Mouse (Mus musculus): ENCODE data around the gene Ccdc153. TPM values are rescaled to one million over a fixed set of nuclear protein-coding genes. Genes with fewer than 3 reads are reported as not detected.
A peak's percentile ranks its signal among the peaks of the same experiment; 100 is the strongest.

Ccdc153 gene
- total and polyA plus RNA-seq, 3 experiments: not detected

- peak; percentile 52 for TF ChIP-seq ELF1 (IDR thresholded peaks at IDR 0.05; ENCODE audit: low read depth, low read length)
- TF ChIP-seq ZMIZ1 (IDR thresholded peaks at IDR 0.05; ENCODE audit: low read depth, low read length): no peak
- TF ChIP-seq POLR2A (IDR thresholded peaks at IDR 0.05; ENCODE audit: control insufficient read depth in 1 of 2, insufficient read depth in 1 of 2, low read depth in 1 of 2, low read length in 2 of 2, poor library complexity in 1 of 2): 0 out of 4 replicates have a peak, but pooled peaks of 1 of the 2 experiments have one; percentile 54
- peak; percentile 92 for TF ChIP-seq SIN3A (IDR thresholded peaks at IDR 0.05; ENCODE audit: low read length)
- no peak for TF ChIP-seq NELFE (IDR thresholded peaks at IDR 0.05; ENCODE audit: low read depth, low read length)
- peak; percentile 65 for TF ChIP-seq ZNF384 (IDR thresholded peaks at IDR 0.05; ENCODE audit: low read depth, low read length)
- 0 out of 2 replicates have a peak, but pooled peaks have one; percentile 52 for TF ChIP-seq JUND (IDR thresholded peaks at IDR 0.05; ENCODE audit: low read depth, low read length)
- TF ChIP-seq GATA1 (IDR thresholded peaks at IDR 0.05; ENCODE audit: low read depth, low read length): peak; percentile 92
- TF ChIP-seq ZKSCAN1 (IDR thresholded peaks at IDR 0.05; ENCODE audit: low read depth, low read length): no peak
- no peak for TF ChIP-seq POLR2AphosphoS5 (IDR thresholded peaks at IDR 0.05; ENCODE audit: borderline replicate concordance, low read depth, low read length)
- no peak; the same call in 1 of the 2 replicates for TF ChIP-seq MAZ (IDR thresholded peaks at IDR 0.05; ENCODE audit: low read depth, low read length)
- peak; percentile 61 for TF ChIP-seq TAL1 (IDR thresholded peaks at IDR 0.05; ENCODE audit: low read length)
- TF ChIP-seq ZC3H11A (IDR thresholded peaks at IDR 0.05; ENCODE audit: low read depth, low read length): peak; percentile 2; the same call in 1 of the 2 replicates
- TF ChIP-seq USF2 (IDR thresholded peaks at IDR 0.05; ENCODE audit: borderline replicate concordance in 1 of 2, insufficient read depth in 1 of 2, low read depth in 1 of 2, low read length in 2 of 2): no peak
- no peak; the same call in 1 of the 2 replicates for TF ChIP-seq SMC3 (IDR thresholded peaks at IDR 0.05; ENCODE audit: low read depth, low read length)
- no peak for TF ChIP-seq NRF1 (IDR thresholded peaks at IDR 0.05; ENCODE audit: insufficient read depth, low read depth, low read length, poor library complexity, severe bottlenecking)
- no peak for TF ChIP-seq POLR2AphosphoS2 (IDR thresholded peaks at IDR 0.05; ENCODE audit: low read length)
- TF ChIP-seq RAD21 (IDR thresholded peaks at IDR 0.05; ENCODE audit: low read depth, low read length): no peak
- no peak for TF ChIP-seq GABPA (IDR thresholded peaks at IDR 0.05; ENCODE audit: low read depth, low read length)
- TF ChIP-seq MEF2A (IDR thresholded peaks at IDR 0.05; ENCODE audit: extremely low read depth, insufficient replicate concordance, low read depth, low read length, poor library complexity, severe bottlenecking): no peak
Observed at GRCm38 (mm10) chr9:44233021-44233801, 7.3 kb upstream of the Ccdc153 start (continued).

- peak within 1 kb of the TSS; percentile 96 for H3K9ac ChIP-seq (ENCODE audit: control insufficient read depth, low read depth, low read length, poor library complexity, severe bottlenecking)
- H3K79me2 ChIP-seq (ENCODE audit: control insufficient read depth, insufficient read depth, low read length, poor library complexity): peaks cover 34% of the 10 kb centered on the region
- H3K9me3 ChIP-seq (replicated peaks; ENCODE audit: insufficient read depth, low read length): no peaks in the 10 kb centered on the region
- no peaks in the 10 kb centered on the region for H3K27me3 ChIP-seq (ENCODE audit: control insufficient read depth in 1 of 2, insufficient read depth in 2 of 2, low read length in 2 of 2)
- peak within 1 kb of the TSS; percentile 84 to 86 for H3K4me3 ChIP-seq (ENCODE audit: control insufficient read depth in 1 of 2, insufficient read depth in 1 of 2, low read depth in 2 of 2, low read length in 2 of 2)
- peaks cover 0 to 15% of the 10 kb centered on the region in 2 experiments; a peak in 2 of 4 replicates for H3K36me3 ChIP-seq (ENCODE audit: control insufficient read depth in 1 of 2, insufficient read depth in 2 of 2, low read length in 2 of 2)
- H3K4me1 ChIP-seq (ENCODE audit: control insufficient read depth in 1 of 2, insufficient read depth in 2 of 2, low read length in 2 of 2): peaks cover 0 to 6% of the 10 kb centered on the region in 2 experiments; a peak in 3 of 4 replicates
- peak; percentile 97 for DNase-seq (ENCODE audit: low read depth, low spot score)
- H3K27ac ChIP-seq (ENCODE audit: control insufficient read depth, low read depth, low read length): peak within 1 kb of the TSS; percentile 98
- no peak; the same call in 1 of the 2 replicates for TF ChIP-seq ZC3H11A (IDR thresholded peaks at IDR 0.05; ENCODE audit: low read depth, low read length)
- no peak for TF ChIP-seq MEF2A (IDR thresholded peaks at IDR 0.05; ENCODE audit: extremely low read depth, insufficient replicate concordance, low read depth, low read length, poor library complexity, severe bottlenecking)
- TF ChIP-seq ZNF384 (IDR thresholded peaks at IDR 0.05; ENCODE audit: low read depth, low read length): no peak
- TF ChIP-seq NRF1 (IDR thresholded peaks at IDR 0.05; ENCODE audit: insufficient read depth, low read depth, low read length, poor library complexity, severe bottlenecking): peak; percentile 82
- TF ChIP-seq POLR2AphosphoS2 (IDR thresholded peaks at IDR 0.05; ENCODE audit: low read length): peak; percentile 85
- peak; percentile 86 to 96 (median 87) for TF ChIP-seq CTCF (IDR thresholded peaks at IDR 0.05 in 2 of 3, conservative IDR thresholded peaks at IDR 0.05 in 1 of 3; ENCODE audit: control insufficient read depth in 1 of 3, insufficient read depth in 1 of 3, low read depth in 2 of 3, low read length in 3 of 3, poor library complexity in 1 of 3, severe bottlenecking in 1 of 3)
- no peak; the same call in 1 of the 2 replicates for TF ChIP-seq POLR2AphosphoS5 (IDR thresholded peaks at IDR 0.05; ENCODE audit: borderline replicate concordance, low read depth, low read length)
- TF ChIP-seq TBP (IDR thresholded peaks at IDR 0.05; ENCODE audit: low read depth, low read length): peak; percentile 77
- no peak for TF ChIP-seq MAFK (IDR thresholded peaks at IDR 0.05; ENCODE audit: borderline replicate concordance, low read depth, low read length)
- TF ChIP-seq HCFC1 (IDR thresholded peaks at IDR 0.05; ENCODE audit: low read depth, low read length): peak; percentile 90
- TF ChIP-seq NELFE (IDR thresholded peaks at IDR 0.05; ENCODE audit: low read depth, low read length): peak; percentile 83
- no peak for TF ChIP-seq USF2 (IDR thresholded peaks at IDR 0.05; ENCODE audit: borderline replicate concordance in 1 of 2, insufficient read depth in 1 of 2, low read depth in 1 of 2, low read length in 2 of 2)
- TF ChIP-seq SIN3A (IDR thresholded peaks at IDR 0.05; ENCODE audit: low read length): peak; percentile 84
- no peak for TF ChIP-seq GATA1 (IDR thresholded peaks at IDR 0.05; ENCODE audit: low read depth, low read length)
- TF ChIP-seq RCOR1 (IDR thresholded peaks at IDR 0.05; ENCODE audit: low read depth, low read length): peak; percentile 51
- TF ChIP-seq USF1 (IDR thresholded peaks at IDR 0.05; ENCODE audit: low read depth, low read length): peak; percentile 25
- TF ChIP-seq JUND (IDR thresholded peaks at IDR 0.05; ENCODE audit: low read depth, low read length): no peak
- TF ChIP-seq BHLHE40 (IDR thresholded peaks at IDR 0.05; ENCODE audit: borderline replicate concordance, low read depth, low read length): 0 out of 2 replicates have a peak, but pooled peaks have one; percentile 53
- no peak for TF ChIP-seq MYB (IDR thresholded peaks at IDR 0.05; ENCODE audit: low read depth, low read length)
- peak; percentile 95 for TF ChIP-seq MAZ (IDR thresholded peaks at IDR 0.05; ENCODE audit: low read depth, low read length)
Observed at GRCm38 (mm10) chr9:44233802-44234478, 6.5 kb upstream of the Ccdc153 start, which contains the start of gene Cbl. TSS of gene Cbl (minus strand) at chr9:44234049.

All from MEL (cell line).